Mouse (Mus musculus) E14TG2a.4 (cell line): ENCODE results near the gene Prkce.

Experiments
- CTCF ChIP-seq: conservative IDR thresholded peaks from 2 replicates; pipeline ENCODE4 v1.5.1; 2014; ENCODE audit warnings: low read length
- NANOG ChIP-seq: IDR thresholded peaks from 2 replicates; pipeline ENCODE4 v1.6.1; 2014; ENCODE audit warnings: borderline replicate concordance, low read length, mixed read lengths
- POU5F1 ChIP-seq: IDR thresholded peaks from 2 replicates; pipeline ENCODE4 v1.6.1; 2014; ENCODE audit warnings: low read length, borderline replicate concordance

- no peak for TF ChIP-seq CTCF
- TF ChIP-seq NANOG, result no peak
- TF ChIP-seq POU5F1, result no peak
Observed at GRCm38 (mm10) chr17:86617570-86618237, 450.1 kb downstream of the Prkce start.
